ENCODE assay signal across 15 mouse cellular contexts in genomic region chr2:124661316-124661715, GRCm38 (mm10).
"Had no signal": no experiment of that assay in that cellular context is flagged by ENCODE, and none has a peak within 500 bp of the region (broad histone marks: within the 10 kb centered on the region; RNA-seq: fewer than 3 reads in every experiment).

No protein-coding gene starts in this region.

- H3K9me3 ChIP-seq: neural tube, embryonic 15.5 days; stomach, embryonic 15.5 days had no signal

- DNase-seq: retina, postnatal 1 day; right cerebral cortex, adult 18-20 months; right cerebral cortex, postnatal 14 days; right cerebral cortex, postnatal 25 days; right cerebral cortex, postnatal 4 days; spleen, adult 18-20 months; thymus, adult 18-20 months; thymus, adult 2 months; thymus, postnatal 14 days; thymus, postnatal 25 days; thymus, postnatal 36 days; thymus, postnatal 4 days had no signal

- H3K27me3 ChIP-seq: neural tube, embryonic 15.5 days; stomach, embryonic 15.5 days had no signal

- H3K4me2 ChIP-seq: neural tube, embryonic 15.5 days; stomach, embryonic 15.5 days had no signal

- H3K9ac ChIP-seq: neural tube, embryonic 15.5 days; stomach, embryonic 15.5 days had no signal

- H3K4me3 ChIP-seq: neural tube, embryonic 15.5 days; stomach, embryonic 15.5 days had no signal

- H3K4me1 ChIP-seq: neural tube, embryonic 15.5 days; stomach, embryonic 15.5 days had no signal

- H3K27ac ChIP-seq: neural tube, embryonic 15.5 days; stomach, embryonic 15.5 days; stomach, postnatal 0 days had no signal
